Mouse (Mus musculus) stomach, embryonic 14.5 days (tissue): ENCODE measurements at regions not wholly inside any gene's neighbourhood (a gene's known extent, or its start where the extent isn't known, plus 50 kb on each side); places are given as distances from the start of the nearest gene placed in this dataset.

Experiments used
- ATAC-seq: fragments of 200-750 bp; cut with Nextera tagmentation; 2 replicates; pipeline ENCODE4 v1.8.0; 2017; ENCODE audit warnings: low read depth, moderate TSS enrichment; ENCODE audit not compliant: insufficient number of reproducible peaks, insufficient read depth, low FRiP score
- H3K27ac ChIP-seq: fragments of 300-500 bp; sonication (generic); 2 replicates; pipeline ENCODE4 v1.5.1; 2014; ENCODE audit warnings: mild to moderate bottlenecking, low read length, moderate library complexity, mixed read lengths
- H3K27me3 ChIP-seq: fragments of 300-500 bp; sonication (generic); 2 replicates; pipeline ENCODE4 v1.6.1; 2014; ENCODE audit warnings: low read length, control low read depth, mixed read lengths; ENCODE audit not compliant: control insufficient read depth, insufficient read depth
- H3K36me3 ChIP-seq: fragments of 300-500 bp; sonication (generic); 2 replicates; pipeline ENCODE4 v1.6.1; 2014; ENCODE audit warnings: mild to moderate bottlenecking, control low read depth, low read length, moderate library complexity, mixed read lengths; ENCODE audit not compliant: control insufficient read depth, insufficient read depth
- H3K4me1 ChIP-seq: fragments of 300-500 bp; sonication (generic); 2 replicates; pipeline ENCODE4 v1.6.1; 2014; ENCODE audit warnings: low read length, control low read depth, mixed read lengths; ENCODE audit not compliant: control insufficient read depth, insufficient read depth
- H3K4me2 ChIP-seq: fragments of 300-500 bp; sonication (generic); replicated peaks from 2 replicates; pipeline ENCODE4 v1.6.1; 2014; ENCODE audit warnings: low read depth, low read length, control low read depth
- H3K4me3 ChIP-seq: fragments of 300-500 bp; sonication (generic); 2 replicates; pipeline ENCODE4 v1.5.1; 2014; ENCODE audit warnings: low read depth, low read length, control low read depth
- H3K9ac ChIP-seq: fragments of 300-500 bp; sonication (generic); replicated peaks from 2 replicates; pipeline ENCODE4 v1.6.1; 2014; ENCODE audit warnings: low read depth, mild to moderate bottlenecking, control low read depth, low read length, moderate library complexity, mixed read lengths
- H3K9me3 ChIP-seq: fragments of 300-500 bp; sonication (generic); 2 replicates; pipeline ENCODE4 v1.6.1; 2016; ENCODE audit warnings: low read depth, low read length, control low read depth; ENCODE audit not compliant: control insufficient read depth
- WGBS: fragments of 180-500 bp; shearing (Covaris S2); extraction: QIAGEN DNeasy Blood & Tissue Kit; methylation state at CpG from one replicate; pipeline ENCODE4 v1.1.7; 2014; 5-methylcytosine and 5-hydroxymethylcytosine counted together

GRCm38 (mm10) chr7:65244936-65245335 lies 88.6 kb upstream of the Fam189a1 start:
- Histone ChIP-seq H3K4me3 (no peak overlapping the region), H3K4me2 (no peak overlapping the region), H3K27me3 (no peaks in the 10 kb centered on the region), H3K36me3 (no peaks in the 10 kb centered on the region), H3K27ac (no peak overlapping the region), H3K9ac (no peak overlapping the region), H3K4me1 (no peaks in the 10 kb centered on the region), H3K9me3 (no peaks in the 10 kb centered on the region)
- ATAC-seq, result no peak
- 71% methylated on average over 4 of the region's 4 CpGs for WGBS

GRCm38 (mm10) chr7:65241208-65241607 lies 84.8 kb upstream of the Fam189a1 start:
- H3K9me3 ChIP-seq, result no peaks in the 10 kb centered on the region
- no peaks in the 10 kb centered on the region for H3K4me1 ChIP-seq
- H3K36me3 ChIP-seq, result no peaks in the 10 kb centered on the region
- H3K27ac ChIP-seq, result no peak overlapping the region
- 71% methylated on average over 8 of the region's 8 CpGs for WGBS
- ATAC-seq, result no peak
- H3K27me3 ChIP-seq, result no peaks in the 10 kb centered on the region
- no peak overlapping the region for H3K9ac ChIP-seq
- H3K4me3 ChIP-seq, result no peak overlapping the region
- H3K4me2 ChIP-seq, result no peak overlapping the region

GRCm38 (mm10) chr7:65235701-65236100 lies 79.3 kb upstream of the Fam189a1 start:
- H3K36me3 ChIP-seq, result no peaks in the 10 kb centered on the region
- H3K4me2 ChIP-seq, result no peak overlapping the region
- no peaks in the 10 kb centered on the region for H3K9me3 ChIP-seq
- no peaks in the 10 kb centered on the region for H3K4me1 ChIP-seq
- H3K27ac ChIP-seq, result no peak overlapping the region
- H3K4me3 ChIP-seq, result no peak overlapping the region
- H3K27me3 ChIP-seq, result no peaks in the 10 kb centered on the region
- WGBS, result 88% methylated on average over 3 of the region's 3 CpGs
- H3K9ac ChIP-seq, result no peak overlapping the region
- ATAC-seq, result no peak

GRCm38 (mm10) chr7:65233681-65234080 lies 77.3 kb upstream of the Fam189a1 start:
- H3K9ac ChIP-seq, result no peak overlapping the region
- no peaks in the 10 kb centered on the region for H3K9me3 ChIP-seq
- H3K4me1 ChIP-seq, result no peaks in the 10 kb centered on the region
- no peak overlapping the region for H3K4me3 ChIP-seq
- no peak overlapping the region for H3K4me2 ChIP-seq
- 65% methylated on average over 4 of the region's 4 CpGs for WGBS
- H3K27ac ChIP-seq, result no peak overlapping the region
- no peak for ATAC-seq
- no peaks in the 10 kb centered on the region for H3K36me3 ChIP-seq
- no peaks in the 10 kb centered on the region for H3K27me3 ChIP-seq

- no peaks in the 10 kb centered on the region for H3K9me3 ChIP-seq
- ATAC-seq, result no peak
- H3K4me3 ChIP-seq, result no peak overlapping the region
- H3K36me3 ChIP-seq, result no peaks in the 10 kb centered on the region
- no peaks in the 10 kb centered on the region for H3K27me3 ChIP-seq
- H3K4me2 ChIP-seq, result no peak overlapping the region
- H3K4me1 ChIP-seq, result no peaks in the 10 kb centered on the region
- H3K27ac ChIP-seq, result no peak overlapping the region
- H3K9ac ChIP-seq, result no peak overlapping the region
- WGBS, result 57% methylated on average over 5 of the region's 5 CpGs
These were observed 72.9 kb upstream of the Fam189a1 start for GRCm38 (mm10) chr7:65229306-65229705.

- Histone ChIP-seq H3K36me3 (no peaks in the 10 kb centered on the region), H3K9ac (no peak overlapping the region), H3K27ac (no peak overlapping the region), H3K4me1 (no peaks in the 10 kb centered on the region), H3K9me3 (no peaks in the 10 kb centered on the region), H3K27me3 (no peaks in the 10 kb centered on the region), H3K4me2 (no peak overlapping the region), H3K4me3 (no peak overlapping the region)
- no peak for ATAC-seq
- 72% methylated on average over 4 of the region's 4 CpGs for WGBS
These were observed 69.8 kb upstream of the Fam189a1 start for GRCm38 (mm10) chr7:65226218-65226617.

GRCm38 (mm10) chr7:65213216-65213925 lies 57.0 kb upstream of the Fam189a1 start:
- ATAC-seq, result peak; percentile 86
- no peaks in the 10 kb centered on the region for H3K27me3 ChIP-seq
- H3K4me2 ChIP-seq, result no peak overlapping the region
- no peaks in the 10 kb centered on the region for H3K4me1 ChIP-seq
- no peaks in the 10 kb centered on the region for H3K9me3 ChIP-seq
- no peak overlapping the region for H3K4me3 ChIP-seq
- no peak overlapping the region for H3K27ac ChIP-seq
- H3K9ac ChIP-seq, result no peak overlapping the region
- 66% methylated on average over 14 of the region's 14 CpGs for WGBS
- no peaks in the 10 kb centered on the region for H3K36me3 ChIP-seq

- Histone ChIP-seq H3K4me3 (no peak overlapping the region), H3K9me3 (no peaks in the 10 kb centered on the region), H3K27ac (no peak overlapping the region), H3K9ac (no peak overlapping the region), H3K27me3 (no peaks in the 10 kb centered on the region), H3K4me2 (no peak overlapping the region), H3K4me1 (no peaks in the 10 kb centered on the region), H3K36me3 (no peaks in the 10 kb centered on the region)
- WGBS, result 82% methylated on average over 10 of the region's 10 CpGs
- no peak for ATAC-seq
These were observed 50.9 kb upstream of the Fam189a1 start for GRCm38 (mm10) chr7:65207240-65207639.
